Mouse (Mus musculus) limb, embryonic 10.5 days (tissue): ENCODE measurements around the gene Gper1. TPM values are rescaled to one million over a fixed set of nuclear protein-coding genes. Genes with fewer than 3 reads are reported as not detected.

Experiments
- DNase-seq: peaks from one replicate; pipeline ENCODE4 v3.0.0-alpha.2; 2017; ENCODE audit warnings: low spot score
- H3K27ac ChIP-seq: fragments of 300-500 bp; sonication (generic); 2 replicates; pipeline ENCODE4 v1.5.1; 2016; ENCODE audit warnings: mild to moderate bottlenecking
- H3K27me3 ChIP-seq: fragments of 300-500 bp; sonication (generic); 2 replicates; pipeline ENCODE4 v1.6.1; 2016; ENCODE audit warnings: low read depth, mild to moderate bottlenecking; ENCODE audit not compliant: poor library complexity, severe bottlenecking
- H3K36me3 ChIP-seq: fragments of 300-500 bp; sonication (generic); 2 replicates; pipeline ENCODE4 v1.6.1; 2016; ENCODE audit warnings: mild to moderate bottlenecking, moderate library complexity
- H3K4me1 ChIP-seq: fragments of 300-500 bp; sonication (generic); 2 replicates; pipeline ENCODE4 v1.6.1; 2016
- H3K4me3 ChIP-seq: fragments of 300-500 bp; sonication (generic); 2 replicates; pipeline ENCODE4 v1.5.1; 2016; ENCODE audit warnings: mild to moderate bottlenecking, moderate library complexity
- H3K9me3 ChIP-seq: fragments of 300-500 bp; sonication (generic); replicated peaks from 2 replicates; pipeline ENCODE4 v1.6.1; 2016; ENCODE audit warnings: mild to moderate bottlenecking
- WGBS: fragments of 180-500 bp; shearing (Covaris S2); methylation state at CpG from one replicate; pipeline ENCODE4 v1.1.7; 2016; 5-methylcytosine and 5-hydroxymethylcytosine counted together
- polyA plus RNA-seq: library from polyadenylated mRNA; unstranded; fragments of >200 nt; fragmentation: Nextera tagmentation; extraction: Ambion mirVana; gene quantifications from 2 replicates; pipeline ENCODE4 v1.2.1, GENCODE M21; 2016

The Gper1 gene
- polyA plus RNA-seq, 1 experiment from 2014 or later: 0.39 TPM

- H3K27me3 ChIP-seq: no peaks in the 10 kb centered on the region
- H3K27ac ChIP-seq: no peak overlapping the region
- DNase-seq: no peak
- H3K9me3 ChIP-seq: no peaks in the 10 kb centered on the region
- WGBS: 88% methylated on average over 9 of the region's 9 CpGs
- peaks cover 10% of the 10 kb centered on the region; the same call in 1 of the 2 replicates for H3K36me3 ChIP-seq
- peaks cover 38% of the 10 kb centered on the region for H3K4me1 ChIP-seq
- no peak overlapping the region for H3K4me3 ChIP-seq
Observed at GRCm38 (mm10) chr5:139427001-139427400, 4.0 kb downstream of the Gper1 start.

- no peak for DNase-seq
- WGBS: 92% methylated on average over 9 of the region's 9 CpGs
- H3K27me3 ChIP-seq: no peaks in the 10 kb centered on the region
Observed at GRCm38 (mm10) chr5:139427989-139428388, 5.0 kb downstream of the Gper1 start.

GRCm38 (mm10) chr5:139429818-139430341, 6.9 kb downstream of the Gper1 start:
- WGBS: 52% methylated on average over 12 of the region's 12 CpGs
- H3K9me3 ChIP-seq: no peaks in the 10 kb centered on the region
- peaks cover 10% of the 10 kb centered on the region; the same call in 1 of the 2 replicates for H3K36me3 ChIP-seq
- no peak overlapping the region for H3K27ac ChIP-seq
- H3K4me1 ChIP-seq: peaks cover 38% of the 10 kb centered on the region
- no peak for DNase-seq
- no peaks in the 10 kb centered on the region for H3K27me3 ChIP-seq
- H3K4me3 ChIP-seq: no peak overlapping the region

More at GRCm38 (mm10) chr5:139427989-139428388, 5.0 kb downstream of the Gper1 start:
- no peak overlapping the region for H3K27ac ChIP-seq
- H3K4me3 ChIP-seq: no peak overlapping the region
- H3K4me1 ChIP-seq: peaks cover 40% of the 10 kb centered on the region
- peaks cover 10% of the 10 kb centered on the region; the same call in 1 of the 2 replicates for H3K36me3 ChIP-seq
- H3K9me3 ChIP-seq: no peaks in the 10 kb centered on the region

- 68% methylated on average over 6 of the region's 6 CpGs for WGBS
- H3K9me3 ChIP-seq: no peaks in the 10 kb centered on the region
- H3K4me3 ChIP-seq: no peak overlapping the region
- no peak overlapping the region for H3K27ac ChIP-seq
- peaks cover 3% of the 10 kb centered on the region; the same call in 1 of the 2 replicates for H3K36me3 ChIP-seq
- no peak for DNase-seq
- H3K4me1 ChIP-seq: peaks cover 36% of the 10 kb centered on the region
- no peaks in the 10 kb centered on the region for H3K27me3 ChIP-seq
Observed at GRCm38 (mm10) chr5:139432333-139432732, 9.4 kb downstream of the Gper1 start.

- no peaks in the 10 kb centered on the region for H3K9me3 ChIP-seq
- DNase-seq: no peak
- H3K27ac ChIP-seq: no peak overlapping the region
- no peaks in the 10 kb centered on the region for H3K27me3 ChIP-seq
- 66% methylated on average over 7 of the region's 7 CpGs for WGBS
- no peak overlapping the region for H3K4me3 ChIP-seq
- peaks cover 3% of the 10 kb centered on the region; the same call in 1 of the 2 replicates for H3K36me3 ChIP-seq
- H3K4me1 ChIP-seq: peaks cover 36% of the 10 kb centered on the region
Observed at GRCm38 (mm10) chr5:139432747-139433508, 10.0 kb downstream of the Gper1 start.

GRCm38 (mm10) chr5:139433842-139434568, 11.1 kb downstream of the Gper1 start:
- no peak overlapping the region for H3K27ac ChIP-seq
- no peaks in the 10 kb centered on the region for H3K9me3 ChIP-seq
- 85% methylated on average over 9 of the region's 9 CpGs for WGBS
- H3K4me1 ChIP-seq: peaks cover 34% of the 10 kb centered on the region
- no peak for DNase-seq
- no peak overlapping the region for H3K4me3 ChIP-seq
- H3K36me3 ChIP-seq: peaks cover 3% of the 10 kb centered on the region; the same call in 1 of the 2 replicates
- H3K27me3 ChIP-seq: no peaks in the 10 kb centered on the region

- H3K27me3 ChIP-seq: no peaks in the 10 kb centered on the region
- peaks cover 3% of the 10 kb centered on the region; the same call in 1 of the 2 replicates for H3K36me3 ChIP-seq
- no peak overlapping the region for H3K27ac ChIP-seq
- H3K4me1 ChIP-seq: peaks cover 27% of the 10 kb centered on the region
- no peak overlapping the region for H3K4me3 ChIP-seq
- WGBS: 69% methylated on average over 8 of the region's 8 CpGs
- H3K9me3 ChIP-seq: no peaks in the 10 kb centered on the region
- DNase-seq: no peak
Observed at GRCm38 (mm10) chr5:139434940-139435339, 12.0 kb downstream of the Gper1 start.

GRCm38 (mm10) chr5:139437769-139438168, 14.8 kb downstream of the Gper1 start:
- H3K27ac ChIP-seq: no peak overlapping the region
- no peak overlapping the region for H3K4me3 ChIP-seq
- no peaks in the 10 kb centered on the region for H3K27me3 ChIP-seq
- no peak for DNase-seq
- H3K9me3 ChIP-seq: no peaks in the 10 kb centered on the region
- peaks cover 3% of the 10 kb centered on the region; the same call in 1 of the 2 replicates for H3K36me3 ChIP-seq
- 94% methylated on average over 4 of the region's 4 CpGs for WGBS
- H3K4me1 ChIP-seq: peaks cover 13% of the 10 kb centered on the region

- Histone ChIP-seq H3K27me3 (no peaks in the 10 kb centered on the region), H3K36me3 (peaks cover 3% of the 10 kb centered on the region; the same call in 1 of the 2 replicates), H3K9me3 (no peaks in the 10 kb centered on the region), H3K4me1 (peaks cover 11% of the 10 kb centered on the region), H3K27ac (no peak overlapping the region), H3K4me3 (no peak overlapping the region)
- 93% methylated on average over 12 of the region's 12 CpGs for WGBS
- DNase-seq: no peak
Observed at GRCm38 (mm10) chr5:139438440-139438839, 15.5 kb downstream of the Gper1 start.

- peaks cover under 1% of the 10 kb centered on the region; the same call in 1 of the 2 replicates for H3K4me1 ChIP-seq
- no peak for DNase-seq
- peaks cover 3% of the 10 kb centered on the region; the same call in 1 of the 2 replicates for H3K36me3 ChIP-seq
- no peak overlapping the region for H3K27ac ChIP-seq
- H3K4me3 ChIP-seq: no peak overlapping the region
- no peaks in the 10 kb centered on the region for H3K27me3 ChIP-seq
- WGBS: 95% methylated on average over 5 of the region's 5 CpGs
- no peaks in the 10 kb centered on the region for H3K9me3 ChIP-seq
Observed at GRCm38 (mm10) chr5:139440451-139440850, 17.5 kb downstream of the Gper1 start.

- Histone ChIP-seq H3K36me3 (peaks cover 3% of the 10 kb centered on the region; the same call in 1 of the 2 replicates), H3K9me3 (no peaks in the 10 kb centered on the region), H3K27me3 (no peaks in the 10 kb centered on the region), H3K4me1 (peaks cover 4% of the 10 kb centered on the region; the same call in 1 of the 2 replicates), H3K4me3 (no peak overlapping the region), H3K27ac (no peak overlapping the region)
- WGBS: 94% methylated on average over 11 of the region's 11 CpGs
- no peak for DNase-seq
Observed at GRCm38 (mm10) chr5:139440926-139441725, 18.2 kb downstream of the Gper1 start.

GRCm38 (mm10) chr5:139441726-139442018, 18.7 kb downstream of the Gper1 start:
- Histone ChIP-seq H3K27me3 (no peaks in the 10 kb centered on the region), H3K9me3 (no peaks in the 10 kb centered on the region), H3K4me3 (no peak overlapping the region), H3K27ac (no peak overlapping the region), H3K4me1 (peaks cover 4% of the 10 kb centered on the region; the same call in 1 of the 2 replicates), H3K36me3 (peaks cover 2% of the 10 kb centered on the region; the same call in 1 of the 2 replicates)
- 97% methylated on average over 2 of the region's 2 CpGs for WGBS
- no peak for DNase-seq
